Mouse (Mus musculus) layer of hippocampus, adult 9-10 months (tissue): ENCODE results near the gene Foxa1.

Source experiments
- DNase-seq: peaks from one replicate; pipeline ENCODE4 v3.0.0; 2022; ENCODE audit warnings: low spot score

Gene Foxa1

GRCm38 (mm10) chr12:57546415-57547201 is at the start of gene Foxa1:
Gene Foxa1, minus strand, starts transcription at chr12:57546916.
- DNase-seq: no peak

GRCm38 (mm10) chr12:57575931-57576628 is 29.4 kb upstream of the Foxa1 start:
- no peak for DNase-seq

- no peak for DNase-seq
Observed at GRCm38 (mm10) chr12:57572415-57572814, 25.7 kb upstream of the Foxa1 start.

- DNase-seq: no peak
Observed at GRCm38 (mm10) chr12:57571773-57572172, 25.1 kb upstream of the Foxa1 start.

- DNase-seq: no peak
Observed at GRCm38 (mm10) chr12:57563909-57564308, 17.2 kb upstream of the Foxa1 start, which contains the start of gene Ttc6. Gene Ttc6, plus strand, starts transcription at chr12:57564113.

- DNase-seq: no peak
Observed at GRCm38 (mm10) chr12:57554091-57554490, 7.4 kb upstream of the Foxa1 start.

GRCm38 (mm10) chr12:57552286-57552685 is 5.6 kb upstream of the Foxa1 start:
- no peak for DNase-seq

GRCm38 (mm10) chr12:57550881-57551280 is 4.2 kb upstream of the Foxa1 start:
- DNase-seq: no peak

- DNase-seq: no peak
Observed at GRCm38 (mm10) chr12:57550181-57550808, 3.6 kb upstream of the Foxa1 start.

- no peak for DNase-seq
Observed at GRCm38 (mm10) chr12:57549667-57550160, 3.0 kb upstream of the Foxa1 start.

GRCm38 (mm10) chr12:57548981-57549666 is 2.4 kb upstream of the Foxa1 start:
- no peak for DNase-seq

GRCm38 (mm10) chr12:57548352-57548980 is 1.8 kb upstream of the Foxa1 start:
- DNase-seq: no peak

- no peak for DNase-seq
Observed at GRCm38 (mm10) chr12:57547890-57548289, 1.2 kb upstream of the Foxa1 start.

- no peak for DNase-seq
Observed at GRCm38 (mm10) chr12:57545371-57546241, 1.1 kb downstream of the Foxa1 start.

GRCm38 (mm10) chr12:57544641-57545370 is 1.9 kb downstream of the Foxa1 start:
- DNase-seq: no peak

GRCm38 (mm10) chr12:57543627-57543991 is 3.1 kb downstream of the Foxa1 start:
- no peak for DNase-seq

GRCm38 (mm10) chr12:57542746-57543626 is 3.7 kb downstream of the Foxa1 start:
- DNase-seq: no peak

- DNase-seq: no peak
Observed at GRCm38 (mm10) chr12:57541931-57542745, 4.6 kb downstream of the Foxa1 start.
